Mouse (Mus musculus) hindbrain, embryonic 11.5 days (tissue): ENCODE data around the gene Agrp. TPM values are rescaled to one million over a fixed set of nuclear protein-coding genes. Genes with fewer than 3 reads are reported as not detected.

Source experiments
- ATAC-seq: fragments of 200-750 bp; cut with Nextera tagmentation; 2 replicates; pipeline ENCODE4 v1.8.0; 2017; ENCODE audit warnings: mild to moderate bottlenecking, moderate TSS enrichment, moderate library complexity; ENCODE audit not compliant: low FRiP score
- DNase-seq: peaks from one replicate; pipeline ENCODE4 v3.0.0-alpha.2; 2015; ENCODE audit warnings: low spot score
- H3K27ac ChIP-seq: fragments of 300-500 bp; sonication (generic); 2 replicates; pipeline ENCODE4 v1.5.1; 2014; ENCODE audit warnings: mild to moderate bottlenecking, low read depth, low read length
- H3K27me3 ChIP-seq: fragments of 300-500 bp; sonication (generic); 2 replicates; pipeline ENCODE4 v1.6.1; 2014; ENCODE audit warnings: mild to moderate bottlenecking, low read length, moderate library complexity, mixed read lengths; ENCODE audit not compliant: control insufficient read depth, insufficient read depth
- H3K36me3 ChIP-seq: fragments of 300-500 bp; sonication (generic); 2 replicates; pipeline ENCODE4 v1.6.1; 2014; ENCODE audit warnings: mild to moderate bottlenecking, low read length, moderate library complexity, mixed read lengths; ENCODE audit not compliant: control insufficient read depth, insufficient read depth
- H3K4me1 ChIP-seq: fragments of 300-500 bp; sonication (generic); replicated peaks from 2 replicates; pipeline ENCODE4 v1.6.1; 2014; ENCODE audit warnings: low read length, mixed read lengths; ENCODE audit not compliant: control insufficient read depth, insufficient read depth
- H3K4me2 ChIP-seq: fragments of 300-500 bp; sonication (generic); replicated peaks from 2 replicates; pipeline ENCODE4 v1.6.1; 2014; ENCODE audit warnings: mild to moderate bottlenecking, low read depth, low read length
- H3K4me3 ChIP-seq: fragments of 300-500 bp; sonication (generic); 2 replicates; pipeline ENCODE4 v1.5.1; 2014; ENCODE audit warnings: low read depth, low read length
- H3K9ac ChIP-seq: fragments of 300-500 bp; sonication (generic); 2 replicates; pipeline ENCODE4 v1.6.1; 2014; ENCODE audit warnings: low read depth, low read length
- H3K9me3 ChIP-seq: fragments of 300-500 bp; sonication (generic); 2 replicates; pipeline ENCODE4 v1.6.1; 2016; ENCODE audit warnings: low read length; ENCODE audit not compliant: control insufficient read depth
- WGBS: fragments of 180-500 bp; shearing (Covaris S2); extraction: QIAGEN DNeasy Blood & Tissue Kit; methylation state at CpG from one replicate; pipeline ENCODE4 v1.1.7; 2014; 5-methylcytosine and 5-hydroxymethylcytosine counted together
- polyA plus RNA-seq: library from polyadenylated mRNA; unstranded; fragments of >200 nt; fragmentation: Nextera tagmentation; extraction: Ambion mirVana; gene quantifications from 2 replicates; pipeline ENCODE4 v1.2.1, GENCODE M21; 2014

Agrp gene
- polyA plus RNA-seq, 1 experiment from 2014 or later = 0.68 TPM

DNA sequence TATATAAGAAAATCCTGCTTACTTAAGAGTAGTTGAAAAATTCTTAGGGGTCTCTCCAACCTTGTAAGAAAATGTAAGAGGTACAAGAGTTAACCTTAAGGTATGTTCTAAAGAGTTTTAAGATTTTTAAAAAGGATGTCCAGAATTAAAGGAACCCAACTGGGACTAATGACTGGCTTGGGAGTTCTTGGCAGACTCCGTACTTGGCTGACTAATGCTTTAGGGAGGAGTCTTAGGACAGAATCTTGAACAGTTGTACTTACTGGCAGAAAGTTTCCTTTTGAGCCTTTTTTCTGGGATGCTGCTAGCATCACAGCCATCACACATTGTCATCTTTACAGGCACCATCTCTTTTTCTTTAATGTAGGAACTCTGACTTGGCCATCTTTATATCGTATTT is 3.3 kb upstream of the Agrp start:
- Histone ChIP-seq H3K36me3 (0 out of 2 replicates have a peak, but pooled peaks cover 4% of the 10 kb centered on the region), H3K27me3 (no peaks in the 10 kb centered on the region), H3K4me3 (no peak overlapping the region), H3K9me3 (no peaks in the 10 kb centered on the region), H3K4me1 (peaks cover 4% of the 10 kb centered on the region), H3K9ac (no peak overlapping the region), H3K4me2 (no peak overlapping the region), H3K27ac (no peak overlapping the region)
- 89% methylated on average over 2 of the region's 2 CpGs for WGBS
- ATAC-seq (no peak), DNase-seq (no peak)

DNA sequence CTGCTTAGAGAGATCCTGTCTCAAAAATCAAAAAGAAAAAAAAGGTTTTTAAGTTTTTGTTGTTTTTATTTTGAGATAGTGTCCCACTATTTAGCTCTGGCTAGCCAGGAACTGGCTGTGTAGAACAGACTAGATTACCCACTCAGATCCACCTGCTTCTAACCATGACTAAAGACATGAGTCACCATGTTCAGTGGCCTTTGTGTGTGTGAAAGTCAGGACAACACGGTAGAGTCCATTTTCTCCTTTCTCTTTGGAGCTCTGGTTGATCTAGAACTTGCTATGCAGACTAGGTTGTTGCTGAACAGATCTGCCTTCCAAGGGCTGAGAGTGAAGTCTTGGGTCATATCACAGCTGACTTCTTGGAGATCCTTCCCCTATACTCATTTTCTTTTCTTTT is 2.6 kb upstream of the Agrp start:
- no peaks in the 10 kb centered on the region for H3K9me3 ChIP-seq
- H3K27ac ChIP-seq = no peak overlapping the region
- peaks cover 4% of the 10 kb centered on the region for H3K4me1 ChIP-seq
- DNase-seq (no peak), ATAC-seq (no peak)
- no peak overlapping the region for H3K9ac ChIP-seq
- 84% methylated on average over 1 of the region's 1 CpGs for WGBS
- H3K4me2 ChIP-seq = no peak overlapping the region
- H3K36me3 ChIP-seq = 0 out of 2 replicates have a peak, but pooled peaks cover 4% of the 10 kb centered on the region
- H3K27me3 ChIP-seq = no peaks in the 10 kb centered on the region
- H3K4me3 ChIP-seq = no peak overlapping the region

DNA sequence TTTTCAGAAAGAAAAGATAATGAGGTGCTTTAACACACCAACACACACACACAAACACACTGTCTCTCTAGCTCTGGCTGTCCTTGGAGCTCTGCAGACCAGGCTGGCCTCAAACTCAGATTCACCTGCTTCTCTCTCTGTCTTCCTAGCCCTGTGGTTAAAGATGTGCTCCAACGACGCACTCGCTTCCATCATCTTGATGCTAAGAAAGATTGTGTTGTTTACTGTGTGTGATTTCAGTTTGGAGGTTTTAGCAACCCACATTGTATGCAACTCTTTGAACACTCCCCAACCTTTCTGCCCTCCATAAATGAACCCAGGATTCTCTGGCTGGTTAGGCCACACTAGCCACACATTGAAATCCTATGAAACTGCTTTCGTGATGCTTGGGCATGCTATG is 1.3 kb upstream of the Agrp start:
- Histone ChIP-seq H3K4me2 (peak overlapping the region; percentile 92), H3K9ac (peak overlapping the region; percentile 19; the same call in 1 of the 2 replicates), H3K36me3 (no peaks in the 10 kb centered on the region), H3K4me3 (no peak overlapping the region), H3K9me3 (no peaks in the 10 kb centered on the region), H3K27me3 (no peaks in the 10 kb centered on the region), H3K4me1 (peaks cover 4% of the 10 kb centered on the region), H3K27ac (no peak overlapping the region)
- WGBS = 92% methylated on average over 4 of the region's 4 CpGs
- no peak for ATAC-seq
- DNase-seq = no peak

DNA sequence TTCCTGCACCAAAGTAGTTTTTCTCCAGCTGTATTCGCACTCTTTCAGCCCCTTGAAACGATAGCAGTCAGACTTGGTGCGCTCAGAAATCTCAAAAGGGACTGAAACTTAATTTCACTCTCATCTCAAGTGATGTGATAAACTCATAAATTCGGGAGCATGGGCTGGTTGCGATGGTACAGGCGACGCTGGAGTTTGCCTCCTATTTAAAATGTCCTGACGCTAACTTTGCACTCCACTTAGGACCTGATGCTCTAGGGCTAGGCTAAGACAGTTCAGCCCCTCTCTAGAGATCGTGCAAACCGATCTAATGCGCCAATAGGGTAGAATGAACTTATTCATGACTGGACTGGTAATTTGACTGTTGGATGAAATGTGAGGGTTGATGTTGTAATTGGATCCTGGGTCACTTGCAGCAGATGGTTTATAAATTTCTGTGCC is 428 bp upstream of the Agrp start:
- no peaks in the 10 kb centered on the region for H3K36me3 ChIP-seq
- H3K9me3 ChIP-seq = no peaks in the 10 kb centered on the region
- H3K9ac ChIP-seq = peak overlapping the region; percentile 99
- DNase-seq (peak; percentile 59), ATAC-seq (no peak)
- H3K27me3 ChIP-seq = no peaks in the 10 kb centered on the region
- under 1% methylated on average over 11 of the region's 11 CpGs for WGBS
- peak overlapping the region; percentile 99 for H3K27ac ChIP-seq
- peak overlapping the region; percentile 92 for H3K4me2 ChIP-seq
- H3K4me1 ChIP-seq = peaks cover 4% of the 10 kb centered on the region
- H3K4me3 ChIP-seq = peak overlapping the region; percentile 82

DNA sequence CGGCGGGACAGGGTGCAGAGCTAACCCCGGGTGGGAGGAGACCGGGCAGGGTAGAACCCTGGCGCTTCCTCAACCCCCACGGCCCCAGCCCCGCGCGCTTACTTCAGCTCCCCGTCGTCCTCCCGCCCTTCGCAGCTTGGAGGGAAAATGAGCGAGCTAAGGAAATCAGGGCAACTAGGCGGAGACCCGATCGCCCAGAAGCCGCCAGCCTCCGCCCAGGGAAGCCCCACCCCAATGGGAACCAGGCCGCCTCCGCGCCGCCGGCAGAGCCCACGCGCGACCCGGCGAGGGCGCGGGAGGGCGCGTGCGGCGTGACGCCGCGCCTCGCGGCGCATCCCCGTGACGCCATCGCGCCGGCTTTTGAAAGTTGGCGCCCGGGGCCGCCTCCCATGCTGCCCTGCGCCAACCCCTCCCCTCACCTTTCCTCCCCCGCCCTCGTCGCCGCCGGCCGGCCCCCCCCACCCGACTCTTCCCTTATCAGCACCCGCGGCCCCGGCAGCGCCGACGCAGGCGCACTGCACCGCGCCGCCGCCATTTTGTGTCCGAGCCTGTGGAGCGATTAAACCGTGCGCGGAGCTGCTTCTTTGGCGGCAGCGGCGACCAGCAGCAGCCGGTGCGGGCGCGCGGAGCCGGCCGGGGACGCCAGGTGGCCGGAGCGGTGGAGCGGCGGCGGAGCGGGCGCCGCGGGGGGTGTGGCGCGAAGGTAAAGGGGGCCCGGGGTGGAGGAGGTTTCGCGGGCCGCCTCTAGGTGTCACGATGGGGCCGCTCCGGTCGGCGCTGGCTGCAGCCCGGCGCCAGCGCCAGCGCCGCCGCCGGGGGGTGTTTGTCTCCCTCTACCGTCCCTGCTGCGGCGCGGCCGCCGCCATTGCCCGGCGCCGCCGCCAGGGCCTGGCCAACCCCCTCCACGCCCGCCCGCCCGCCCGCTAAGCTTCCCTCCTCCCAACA is 903 bp downstream of the Agrp start, which contains the start of gene Ctcf:
TSS of gene Ctcf (plus strand) at position 551 of the 945 bp plus-strand sequence.
- ATAC-seq (peak; percentile 93), DNase-seq (peak; percentile 94)
- H3K4me2 ChIP-seq = peak within 1 kb of the TSS; percentile 92
- peak within 1 kb of the TSS; percentile 82 for H3K4me3 ChIP-seq
- H3K27ac ChIP-seq = peak within 1 kb of the TSS; percentile 99
- peaks cover 4% of the 10 kb centered on the region for H3K4me1 ChIP-seq
- no peaks in the 10 kb centered on the region for H3K9me3 ChIP-seq
- WGBS = under 1% methylated on average over 83 of the region's 126 CpGs
- peak within 1 kb of the TSS; percentile 99 for H3K9ac ChIP-seq
- no peaks in the 10 kb centered on the region for H3K36me3 ChIP-seq
- no peaks in the 10 kb centered on the region for H3K27me3 ChIP-seq

DNA sequence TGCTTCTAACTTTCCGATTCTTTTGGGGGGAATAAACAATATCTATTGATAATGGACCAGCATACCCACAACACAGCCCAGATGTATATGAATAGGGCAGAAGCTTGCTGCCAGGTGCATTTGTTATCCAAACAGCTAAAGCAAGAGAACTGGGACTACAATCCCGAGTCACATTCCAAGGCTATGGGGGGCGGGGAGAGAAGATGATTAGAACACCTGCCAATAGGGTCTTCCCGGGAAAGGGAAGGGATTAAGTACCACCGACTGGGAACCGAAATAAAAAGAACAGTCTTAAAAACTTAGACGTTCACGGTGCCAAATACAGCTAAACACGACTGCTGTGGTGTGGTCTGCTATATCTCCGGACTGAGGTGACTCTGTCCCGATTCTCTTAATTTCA is 1.7 kb downstream of the Agrp start:
- ATAC-seq (no peak), DNase-seq (no peak)
- no peaks in the 10 kb centered on the region for H3K36me3 ChIP-seq
- 3% methylated on average over 11 of the region's 11 CpGs for WGBS
- no peaks in the 10 kb centered on the region for H3K27me3 ChIP-seq
- H3K4me2 ChIP-seq = peak overlapping the region; percentile 92
- peaks cover 4% of the 10 kb centered on the region for H3K4me1 ChIP-seq
- H3K9me3 ChIP-seq = no peaks in the 10 kb centered on the region
- peak overlapping the region; percentile 99 for H3K9ac ChIP-seq
- peak overlapping the region; percentile 82 for H3K4me3 ChIP-seq
- 0 out of 2 replicates have a peak overlapping the region, but pooled peaks have one; percentile 99 for H3K27ac ChIP-seq

DNA sequence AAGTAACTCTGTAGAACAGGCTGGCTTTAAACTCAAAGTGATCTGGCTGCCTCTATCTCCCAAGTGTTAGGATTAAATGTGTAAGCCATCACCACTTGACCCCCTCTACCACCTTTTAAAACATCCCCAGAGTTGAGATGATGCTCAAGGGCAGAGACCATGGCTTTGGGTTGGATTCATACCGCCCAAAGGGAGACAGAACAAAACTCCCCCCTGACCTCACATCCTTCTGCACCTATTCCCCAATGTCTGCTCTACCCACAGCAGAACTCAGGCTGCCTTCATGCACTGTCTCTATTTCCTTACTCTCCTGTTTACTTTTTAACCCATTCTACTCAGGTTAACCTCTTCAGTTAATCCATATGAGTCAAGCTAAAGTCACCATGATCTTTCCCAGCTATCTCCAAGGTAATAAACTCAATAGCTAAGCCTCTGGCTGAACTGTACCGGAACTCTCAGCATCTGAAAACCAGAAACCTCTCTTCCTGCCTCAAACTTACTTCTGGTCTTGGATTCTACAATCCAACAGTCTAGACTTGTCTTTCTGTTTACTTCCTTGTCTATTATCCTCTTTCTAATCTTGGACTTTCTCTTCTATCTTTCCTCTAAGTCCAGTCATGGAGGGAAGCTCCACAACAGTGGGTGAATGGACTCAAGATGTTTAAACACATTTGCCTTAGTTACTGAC is 2.3 kb downstream of the Agrp start:
- Histone ChIP-seq H3K27ac (no peak overlapping the region), H3K4me3 (peak overlapping the region; percentile 82), H3K4me2 (peak overlapping the region; percentile 92), H3K36me3 (no peaks in the 10 kb centered on the region), H3K4me1 (peaks cover 4% of the 10 kb centered on the region), H3K9me3 (no peaks in the 10 kb centered on the region), H3K9ac (peak overlapping the region; percentile 99), H3K27me3 (no peaks in the 10 kb centered on the region)
- 94% methylated on average over 2 of the region's 2 CpGs for WGBS
- no peak for ATAC-seq
- no peak for DNase-seq

DNA sequence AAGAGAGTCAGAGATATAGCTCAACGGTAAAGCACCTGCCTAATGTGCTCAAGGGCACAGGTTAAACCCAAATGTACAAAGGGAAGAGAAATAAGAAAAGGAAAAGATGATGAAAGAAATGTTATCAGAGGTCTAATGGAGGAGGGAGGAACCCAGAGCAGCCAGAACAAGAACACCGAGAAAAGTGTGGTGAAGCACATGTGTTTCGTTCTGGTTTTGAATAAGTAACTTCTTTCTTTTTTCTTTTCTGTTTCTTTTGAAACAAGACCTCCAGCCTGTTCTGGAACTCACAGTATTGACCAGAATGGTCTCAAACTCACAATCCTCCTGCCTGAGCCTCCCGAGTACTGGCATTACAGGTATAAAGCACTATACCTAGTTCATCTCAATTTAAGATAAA is 7.9 kb downstream of the Agrp start:
- H3K36me3 ChIP-seq = no peaks in the 10 kb centered on the region
- H3K9me3 ChIP-seq = no peaks in the 10 kb centered on the region
- no peak overlapping the region for H3K9ac ChIP-seq
- no peak for ATAC-seq
- no peak overlapping the region for H3K27ac ChIP-seq
- H3K4me3 ChIP-seq = no peak overlapping the region
- WGBS = 95% methylated on average over 4 of the region's 4 CpGs
- no peaks in the 10 kb centered on the region for H3K27me3 ChIP-seq
- DNase-seq = no peak
- H3K4me1 ChIP-seq = no peaks in the 10 kb centered on the region
- no peak overlapping the region for H3K4me2 ChIP-seq
